Mouse (Mus musculus) hindbrain, embryonic 16.5 days (tissue): Measurements from ENCODE around the gene Cend1. TPM values are rescaled to one million over a fixed set of nuclear protein-coding genes. Genes with fewer than 3 reads are reported as not detected.

Experiments used
- ATAC-seq: fragments of 200-750 bp; cut with Nextera tagmentation; 2 replicates; pipeline ENCODE4 v1.8.0; 2017; ENCODE audit warnings: moderate TSS enrichment, moderate library complexity
- H3K27ac ChIP-seq: fragments of 300-500 bp; sonication (generic); 2 replicates; pipeline ENCODE4 v1.5.1; 2014; ENCODE audit warnings: low read depth, mild to moderate bottlenecking, control low read depth, low read length, moderate library complexity
- H3K27me3 ChIP-seq: fragments of 300-500 bp; sonication (generic); replicated peaks from 2 replicates; pipeline ENCODE4 v1.6.1; 2014; ENCODE audit warnings: low read length; ENCODE audit not compliant: control insufficient read depth, insufficient read depth
- H3K36me3 ChIP-seq: fragments of 300-500 bp; sonication (generic); 2 replicates; pipeline ENCODE4 v1.6.1; 2014; ENCODE audit warnings: mild to moderate bottlenecking, low read length, moderate library complexity, mixed read lengths; ENCODE audit not compliant: control insufficient read depth, insufficient read depth
- H3K4me1 ChIP-seq: fragments of 300-500 bp; sonication (generic); 2 replicates; pipeline ENCODE4 v1.6.1; 2014; ENCODE audit warnings: low read depth, low read length; ENCODE audit not compliant: control insufficient read depth, insufficient read depth
- H3K4me2 ChIP-seq: fragments of 300-500 bp; sonication (generic); 2 replicates; pipeline ENCODE4 v1.6.1; 2014; ENCODE audit warnings: mild to moderate bottlenecking, low read length, control low read depth, moderate library complexity
- H3K4me3 ChIP-seq: fragments of 300-500 bp; sonication (generic); 2 replicates; pipeline ENCODE4 v1.5.1; 2014; ENCODE audit warnings: mild to moderate bottlenecking, low read length, control low read depth, moderate library complexity
- H3K9ac ChIP-seq: fragments of 300-500 bp; sonication (generic); 2 replicates; pipeline ENCODE4 v1.6.1; 2014; ENCODE audit warnings: low read depth, mild to moderate bottlenecking, control low read depth, low read length, moderate library complexity
- H3K9me3 ChIP-seq: fragments of 300-500 bp; sonication (generic); 2 replicates; pipeline ENCODE4 v1.6.1; 2014; ENCODE audit warnings: mild to moderate bottlenecking, low read length, moderate library complexity; ENCODE audit not compliant: control insufficient read depth
- WGBS: fragments of 180-500 bp; shearing (Covaris S2); extraction: QIAGEN DNeasy Blood & Tissue Kit; methylation state at CpG from one replicate; pipeline ENCODE4 v1.1.7; 2014; 5-methylcytosine and 5-hydroxymethylcytosine counted together
- polyA plus RNA-seq: library from polyadenylated mRNA; unstranded; fragments of >200 nt; fragmentation: Nextera tagmentation; extraction: Ambion mirVana; gene quantifications from 2 replicates; pipeline ENCODE4 v1.2.1, GENCODE M21; 2015

Cend1 gene
- polyA plus RNA-seq, 1 experiment from 2014 or later, result 245 TPM

DNA sequence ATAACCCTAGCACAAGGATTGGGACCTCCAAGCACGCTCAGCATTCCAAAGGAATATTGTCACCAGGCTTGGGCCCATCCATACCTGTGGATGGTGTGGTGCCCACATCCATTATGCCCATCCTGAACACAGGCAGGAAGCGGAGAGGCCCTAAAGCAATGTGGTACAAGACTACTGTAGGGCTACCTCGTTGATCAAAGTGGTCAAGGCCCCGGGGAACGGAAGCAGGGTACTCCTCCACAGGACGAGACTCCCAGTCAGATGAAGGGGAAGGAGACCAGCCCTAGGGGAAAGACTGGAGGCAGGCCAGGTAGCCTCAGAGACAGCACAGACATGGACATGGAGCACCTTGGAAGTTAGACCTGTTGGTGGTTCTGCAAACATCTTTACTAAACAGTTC lies 43.5 kb upstream of the Cend1 start:
- H3K27ac ChIP-seq, result no peak overlapping the region
- no peak for ATAC-seq
- peaks cover 48% of the 10 kb centered on the region for H3K4me1 ChIP-seq
- 86% methylated on average over 6 of the region's 6 CpGs for WGBS
- no peaks in the 10 kb centered on the region for H3K9me3 ChIP-seq
- no peak overlapping the region for H3K9ac ChIP-seq
- no peak overlapping the region for H3K4me3 ChIP-seq
- H3K4me2 ChIP-seq, result no peak overlapping the region
- H3K27me3 ChIP-seq, result peaks cover 5% of the 10 kb centered on the region; the same call in 1 of the 2 replicates
- peaks cover 21% of the 10 kb centered on the region for H3K36me3 ChIP-seq

GRCm38 (mm10) chr7:141472226-141472625 lies 42.9 kb upstream of the Cend1 start:
- no peak for ATAC-seq
- H3K27me3 ChIP-seq, result peaks cover 4% of the 10 kb centered on the region; the same call in 1 of the 2 replicates
- H3K9ac ChIP-seq, result no peak overlapping the region
- no peaks in the 10 kb centered on the region for H3K9me3 ChIP-seq
- 85% methylated on average over 6 of the region's 6 CpGs for WGBS
- H3K4me2 ChIP-seq, result no peak overlapping the region
- peaks cover 21% of the 10 kb centered on the region for H3K36me3 ChIP-seq
- H3K4me1 ChIP-seq, result peaks cover 50% of the 10 kb centered on the region
- no peak overlapping the region for H3K4me3 ChIP-seq
- no peak overlapping the region for H3K27ac ChIP-seq

DNA sequence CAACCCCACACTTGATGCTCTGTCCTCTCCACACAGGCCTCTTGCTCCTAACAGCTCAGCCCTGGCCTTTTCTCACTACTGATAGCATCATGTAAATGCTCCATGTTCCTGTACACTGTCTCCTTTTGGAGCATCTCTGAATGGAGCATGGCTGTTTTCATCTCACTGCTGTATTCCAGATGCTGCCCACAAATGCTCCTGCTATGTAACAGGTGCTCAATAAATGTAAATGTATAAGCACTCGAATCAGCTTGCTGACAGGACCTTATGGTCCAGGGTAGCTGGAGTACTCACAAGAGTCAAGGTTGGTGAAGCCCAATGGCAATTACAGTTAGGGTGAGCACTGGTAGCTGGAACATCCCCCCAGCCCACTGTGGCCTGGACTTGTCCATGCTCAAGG lies 41.9 kb upstream of the Cend1 start:
- H3K36me3 ChIP-seq, result peaks cover 21% of the 10 kb centered on the region
- ATAC-seq, result no peak
- peaks cover 5% of the 10 kb centered on the region for H3K27me3 ChIP-seq
- H3K9ac ChIP-seq, result no peak overlapping the region
- peaks cover 50% of the 10 kb centered on the region for H3K4me1 ChIP-seq
- H3K4me2 ChIP-seq, result no peak overlapping the region
- no peaks in the 10 kb centered on the region for H3K9me3 ChIP-seq
- H3K27ac ChIP-seq, result no peak overlapping the region
- WGBS, result 82% methylated on average over 1 of the region's 1 CpGs
- H3K4me3 ChIP-seq, result no peak overlapping the region

DNA sequence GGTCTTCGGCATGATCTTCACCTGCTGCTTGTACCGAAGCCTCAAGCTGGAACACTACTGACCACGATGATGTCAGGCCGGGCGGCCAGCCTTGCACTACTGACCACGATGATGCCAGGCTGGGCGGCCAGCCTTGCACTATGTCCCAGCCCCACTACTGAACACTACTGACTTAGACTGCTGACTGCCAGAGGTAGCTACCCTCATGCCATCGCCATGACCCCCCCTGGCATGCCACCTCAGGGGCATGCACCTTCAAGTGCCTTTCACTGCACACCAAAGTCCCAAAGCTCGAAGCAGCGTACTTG lies 41.3 kb upstream of the Cend1 start:
- Histone ChIP-seq H3K4me2 (no peak overlapping the region), H3K27ac (no peak overlapping the region), H3K4me3 (no peak overlapping the region), H3K9ac (no peak overlapping the region), H3K4me1 (peaks cover 44% of the 10 kb centered on the region), H3K36me3 (peaks cover 21% of the 10 kb centered on the region), H3K9me3 (no peaks in the 10 kb centered on the region), H3K27me3 (peaks cover 8% of the 10 kb centered on the region)
- WGBS, result 88% methylated on average over 10 of the region's 10 CpGs
- no peak for ATAC-seq

- H3K9me3 ChIP-seq, result no peaks in the 10 kb centered on the region
- peaks cover 45% of the 10 kb centered on the region for H3K4me1 ChIP-seq
- peaks cover 21% of the 10 kb centered on the region for H3K36me3 ChIP-seq
- ATAC-seq, result no peak
- H3K27ac ChIP-seq, result no peak overlapping the region
- H3K9ac ChIP-seq, result no peak overlapping the region
- no peak overlapping the region for H3K4me3 ChIP-seq
- H3K4me2 ChIP-seq, result no peak overlapping the region
- peaks cover 13% of the 10 kb centered on the region for H3K27me3 ChIP-seq
- WGBS, result 90% methylated on average over 18 of the region's 18 CpGs
Observed at GRCm38 (mm10) chr7:141469901-141470636, 40.8 kb upstream of the Cend1 start.

GRCm38 (mm10) chr7:141469352-141469751 lies 40.1 kb upstream of the Cend1 start:
- peaks cover 21% of the 10 kb centered on the region for H3K36me3 ChIP-seq
- peak overlapping the region; percentile 56 for H3K9ac ChIP-seq
- peak overlapping the region; percentile 65; the same call in 1 of the 2 replicates for H3K27ac ChIP-seq
- 65% methylated on average over 6 of the region's 6 CpGs for WGBS
- no peaks in the 10 kb centered on the region for H3K9me3 ChIP-seq
- peaks cover 51% of the 10 kb centered on the region for H3K4me1 ChIP-seq
- H3K4me3 ChIP-seq, result peak overlapping the region; percentile 72; the same call in 1 of the 2 replicates
- H3K27me3 ChIP-seq, result peaks cover 20% of the 10 kb centered on the region
- no peak for ATAC-seq
- H3K4me2 ChIP-seq, result peak overlapping the region; percentile 81

GRCm38 (mm10) chr7:141468522-141469211 lies 39.4 kb upstream of the Cend1 start:
- WGBS, result 12% methylated on average over 8 of the region's 8 CpGs
- H3K4me1 ChIP-seq, result peaks cover 44% of the 10 kb centered on the region
- H3K9ac ChIP-seq, result peak overlapping the region; percentile 89
- peak overlapping the region; percentile 81 for H3K4me2 ChIP-seq
- H3K4me3 ChIP-seq, result peak overlapping the region; percentile 72
- ATAC-seq, result peak; percentile 76
- peaks cover 21% of the 10 kb centered on the region for H3K36me3 ChIP-seq
- H3K27ac ChIP-seq, result peak overlapping the region; percentile 86
- no peaks in the 10 kb centered on the region for H3K9me3 ChIP-seq
- peaks cover 27% of the 10 kb centered on the region for H3K27me3 ChIP-seq

DNA sequence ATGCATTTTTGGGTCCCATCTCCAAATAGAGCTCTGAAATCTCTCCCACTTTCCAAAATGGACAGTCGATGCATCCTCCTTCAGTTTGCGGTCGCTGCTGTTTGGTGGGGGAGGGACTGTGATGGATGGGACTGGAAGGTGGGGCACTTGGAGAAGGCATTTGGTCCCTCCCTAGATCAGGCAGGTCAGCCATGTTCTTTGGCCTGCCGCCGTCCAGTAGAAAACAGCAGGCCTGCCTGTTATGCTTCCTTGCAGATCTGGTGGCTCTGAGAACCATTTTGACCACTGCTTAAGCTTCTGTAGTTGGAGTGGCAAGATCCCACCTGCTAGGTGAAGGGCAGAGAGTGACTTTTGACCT lies 38.9 kb upstream of the Cend1 start:
- H3K4me3 ChIP-seq, result peak overlapping the region; percentile 72
- ATAC-seq, result peak; percentile 10; the same call in 1 of the 2 replicates
- WGBS, result 25% methylated on average over 5 of the region's 5 CpGs
- H3K9ac ChIP-seq, result peak overlapping the region; percentile 89
- H3K4me2 ChIP-seq, result peak overlapping the region; percentile 81
- H3K36me3 ChIP-seq, result peaks cover 21% of the 10 kb centered on the region
- H3K27me3 ChIP-seq, result peaks cover 32% of the 10 kb centered on the region
- H3K4me1 ChIP-seq, result peaks cover 39% of the 10 kb centered on the region
- H3K9me3 ChIP-seq, result no peaks in the 10 kb centered on the region
- peak overlapping the region; percentile 86 for H3K27ac ChIP-seq

DNA sequence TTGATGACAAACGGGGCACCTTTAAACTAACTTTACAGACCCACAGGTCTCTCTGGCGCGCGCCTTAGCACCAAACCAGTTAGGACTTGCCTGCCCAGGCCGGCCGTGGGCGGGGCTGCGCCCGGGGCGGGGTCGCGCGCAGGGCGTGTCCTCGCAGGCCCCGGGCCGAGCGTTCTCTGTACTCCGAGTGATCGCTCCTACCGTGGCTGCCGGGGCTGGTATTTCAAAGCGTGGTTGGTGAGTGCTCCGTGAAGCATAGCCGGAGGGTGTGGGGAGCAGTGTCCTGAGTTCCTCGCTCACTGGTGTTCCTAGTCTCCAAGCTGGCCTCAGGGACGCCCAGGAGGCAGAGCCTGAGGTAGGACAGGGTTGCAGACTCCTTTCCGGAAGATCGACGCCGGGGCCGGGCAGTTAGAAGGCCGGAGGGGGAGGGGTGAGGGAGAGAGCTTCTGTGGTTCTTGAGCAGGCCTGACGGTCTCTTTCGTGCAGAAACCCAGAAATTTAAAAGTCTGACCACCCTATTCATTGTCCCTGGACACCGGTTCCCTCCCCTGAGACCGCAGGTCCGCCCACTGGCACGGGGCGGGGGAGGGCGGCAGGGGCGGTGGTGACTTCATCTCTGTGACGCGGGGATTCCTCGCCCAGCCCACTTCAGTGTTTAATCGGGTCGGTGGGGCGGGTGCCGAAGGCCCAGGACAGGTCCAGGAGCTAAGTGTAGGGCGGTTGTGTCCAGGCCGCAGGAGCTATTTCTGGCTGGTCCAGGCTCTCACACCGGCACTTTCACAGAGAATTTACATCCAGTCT lies 38.1 kb upstream of the Cend1 start, which contains the start of gene Cd151:
Gene Cd151 (plus strand): TSS at position 163 of the 801 bp plus-strand sequence.
- peak within 1 kb of the TSS; percentile 86 for H3K27ac ChIP-seq
- no peaks in the 10 kb centered on the region for H3K9me3 ChIP-seq
- peak within 1 kb of the TSS; percentile 81 for H3K4me2 ChIP-seq
- H3K9ac ChIP-seq, result peak within 1 kb of the TSS; percentile 89
- peak within 1 kb of the TSS; percentile 72 for H3K4me3 ChIP-seq
- H3K4me1 ChIP-seq, result peaks cover 39% of the 10 kb centered on the region
- peak; percentile 57 for ATAC-seq
- peaks cover 16% of the 10 kb centered on the region for H3K36me3 ChIP-seq
- peaks cover 38% of the 10 kb centered on the region for H3K27me3 ChIP-seq
- WGBS, result under 1% methylated on average over 49 of the region's 52 CpGs
